In genomic region chr1:46849758-46850157, GRCm38 (mm10) we compare ENCODE assay signal across 7 mouse cellular contexts. TPM values are rescaled to one million over a fixed set of nuclear protein-coding genes. Genes with fewer than 3 reads are reported as not detected.
DNase-seq lines count a peak whose midpoint lies in the region.

No protein-coding gene starts in this region.

- peak; percentile 72 to 83 for DNase-seq in CD8-positive naive resting alpha-beta T cell, adult 2 months (ENCODE audit: low read depth in 2 of 2, low spot score in 2 of 2)
- DNase-seq in NIH3T3 (ENCODE audit: low read depth), result peak; percentile 88
- peak; percentile 93 for DNase-seq in cerebellum, adult 9-10 months
- DNase-seq in heart, adult 8-10 months (ENCODE audit: low spot score), result peak; percentile 91
- DNase-seq in layer of hippocampus, adult 11-12 months (ENCODE audit: low spot score), result peak; percentile 85
- DNase-seq in lung, postnatal 25 days (ENCODE audit: low spot score), result peak; percentile 90
- peak; percentile 69 to 76 for DNase-seq in right cerebral cortex, postnatal 10 days (ENCODE audit: low spot score in 2 of 2)

RNA-seq across cellular contexts. Expression of gene Slc39a10, which starts 42.9 kb away (rescaled TPM):
- 1 to 10 TPM; 5.5 to 8.5 (median 7.6) TPM for total RNA-seq in heart, adult 8-10 months (2022)

Comparison
In these comparisons a context has a peak if more than half of its experiments do, and no peak if none do; other contexts are left out.
1. Peak in every context shown above with its lines: DNase-seq.